Mouse (Mus musculus) neural tube, embryonic 13.5 days (tissue): Measurements from ENCODE around the gene Lkaaear1. TPM values are rescaled to one million over a fixed set of nuclear protein-coding genes. Genes with fewer than 3 reads are reported as not detected.

ENCODE experiments used
- ATAC-seq: fragments of 200-750 bp; cut with Nextera tagmentation; 2 replicates; pipeline ENCODE4 v1.8.0; 2017; ENCODE audit warnings: low read depth, mild to moderate bottlenecking, moderate TSS enrichment, moderate library complexity
- H3K27ac ChIP-seq: fragments of 300-500 bp; sonication (generic); replicated peaks from 2 replicates; pipeline ENCODE4 v1.5.1; 2015; ENCODE audit warnings: moderate library complexity, mild to moderate bottlenecking, inconsistent platforms
- H3K27me3 ChIP-seq: fragments of 300-500 bp; sonication (generic); 2 replicates; pipeline ENCODE4 v1.6.1; 2015; ENCODE audit warnings: mild to moderate bottlenecking, inconsistent platforms
- H3K36me3 ChIP-seq: fragments of 300-500 bp; sonication (generic); 2 replicates; pipeline ENCODE4 v1.6.1; 2015; ENCODE audit warnings: mild to moderate bottlenecking, inconsistent platforms
- H3K4me1 ChIP-seq: fragments of 300-500 bp; sonication (generic); replicated peaks from 2 replicates; pipeline ENCODE4 v1.6.1; 2015; ENCODE audit warnings: inconsistent platforms
- H3K4me2 ChIP-seq: fragments of 300-500 bp; sonication (generic); 2 replicates; pipeline ENCODE4 v1.6.1; 2015; ENCODE audit warnings: inconsistent platforms, mild to moderate bottlenecking, moderate library complexity
- H3K4me3 ChIP-seq: fragments of 300-500 bp; sonication (generic); 2 replicates; pipeline ENCODE4 v1.5.1; 2015; ENCODE audit warnings: mild to moderate bottlenecking, inconsistent platforms
- H3K9ac ChIP-seq: fragments of 300-500 bp; sonication (generic); 2 replicates; pipeline ENCODE4 v1.6.1; 2015; ENCODE audit warnings: moderate library complexity, mild to moderate bottlenecking, inconsistent platforms
- H3K9me3 ChIP-seq: fragments of 300-500 bp; sonication (generic); 2 replicates; pipeline ENCODE4 v1.6.1; 2016; ENCODE audit warnings: inconsistent platforms
- WGBS: fragments of 180-500 bp; shearing (Covaris S2); methylation state at CpG from one replicate; pipeline ENCODE4 v1.1.7; 2015; 5-methylcytosine and 5-hydroxymethylcytosine counted together
- polyA plus RNA-seq: library from polyadenylated mRNA; unstranded; fragments of >200 nt; fragmentation: Nextera tagmentation; extraction: Ambion mirVana; gene quantifications from 2 replicates; pipeline ENCODE4 v1.2.1, GENCODE M21; 2015

Gene Lkaaear1
- polyA plus RNA-seq, 1 experiment from 2014 or later: not detected

GRCm38 (mm10) chr2:181680716-181681117, 17.5 kb downstream of the Lkaaear1 start:
- WGBS: 19% methylated on average over 7 of the region's 7 CpGs
- H3K4me1 ChIP-seq: peaks cover 38% of the 10 kb centered on the region
- H3K27me3 ChIP-seq: no peaks in the 10 kb centered on the region
- peak overlapping the region; percentile 74 for H3K27ac ChIP-seq
- H3K9ac ChIP-seq: peak overlapping the region; percentile 92
- peak overlapping the region; percentile 66 for H3K4me3 ChIP-seq
- peak overlapping the region; percentile 82 for H3K4me2 ChIP-seq
- no peaks in the 10 kb centered on the region for H3K9me3 ChIP-seq
- H3K36me3 ChIP-seq: 0 out of 2 replicates have a peak, but pooled peaks cover 5% of the 10 kb centered on the region
- ATAC-seq: peak; percentile 40

DNA sequence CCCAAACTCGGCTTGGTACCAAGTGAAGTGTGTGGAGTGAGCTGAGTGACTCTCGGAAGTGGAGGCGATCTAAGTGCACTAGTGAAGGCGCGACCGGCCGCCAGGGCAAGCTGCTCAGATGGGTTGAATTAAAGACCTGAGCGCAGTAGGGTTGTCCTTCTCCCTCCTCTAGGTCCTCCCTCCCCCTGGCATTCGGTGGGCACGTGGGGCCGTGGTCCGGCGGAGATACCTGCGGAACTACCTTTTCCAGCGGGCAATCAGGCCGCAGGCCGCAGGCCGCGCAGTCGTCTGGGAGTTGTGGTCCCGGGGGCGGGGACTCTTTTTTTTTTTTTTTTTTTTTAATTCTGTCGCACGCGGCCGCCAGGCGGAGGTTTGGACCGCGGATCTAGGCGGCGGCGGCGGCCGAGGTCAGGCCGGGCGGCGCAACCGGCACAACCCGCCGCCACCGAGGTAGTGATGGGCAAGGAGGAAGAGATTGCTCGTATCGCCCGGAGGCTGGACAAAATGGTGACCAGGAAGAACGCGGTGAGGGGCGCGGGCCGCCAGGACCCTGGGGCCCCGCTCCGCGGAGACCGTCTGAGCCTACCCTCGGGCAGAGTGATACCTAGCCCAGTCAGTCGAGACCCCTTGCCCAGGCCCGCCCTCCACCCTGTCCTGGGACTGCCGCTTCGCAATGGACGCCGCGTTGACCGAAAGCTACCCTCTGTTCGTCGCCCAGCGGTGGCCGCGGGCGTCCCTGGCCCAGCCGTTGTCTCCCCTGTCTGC, 18.1 kb downstream of the Lkaaear1 start, which contains the start of gene Tcea2:
Tcea2 (plus strand) TSS at position 360 of the 765 bp plus-strand sequence.
- peak within 1 kb of the TSS; percentile 74 for H3K27ac ChIP-seq

GRCm38 (mm10) chr2:181678780-181679179, 19.5 kb downstream of the Lkaaear1 start:
- H3K36me3 ChIP-seq: no peaks in the 10 kb centered on the region
- H3K27me3 ChIP-seq: peaks cover 2% of the 10 kb centered on the region; the same call in 1 of the 2 replicates
- 57% methylated on average over 1 of the region's 1 CpGs for WGBS
- H3K4me1 ChIP-seq: peaks cover 46% of the 10 kb centered on the region
- H3K9me3 ChIP-seq: no peaks in the 10 kb centered on the region
- no peak overlapping the region for H3K9ac ChIP-seq
- peak; percentile 41 for ATAC-seq
- no peak overlapping the region for H3K27ac ChIP-seq
- H3K4me2 ChIP-seq: no peak overlapping the region
- no peak overlapping the region for H3K4me3 ChIP-seq

More for the DNA sequence above, 18.1 kb downstream of the Lkaaear1 start, which contains the start of gene Tcea2:
- Histone ChIP-seq H3K9me3 (no peaks in the 10 kb centered on the region), H3K27me3 (no peaks in the 10 kb centered on the region), H3K36me3 (0 out of 2 replicates have a peak, but pooled peaks cover 4% of the 10 kb centered on the region), H3K4me3 (peak within 1 kb of the TSS; percentile 66), H3K4me2 (peak within 1 kb of the TSS; percentile 82), H3K4me1 (peaks cover 44% of the 10 kb centered on the region), H3K9ac (peak within 1 kb of the TSS; percentile 92)
- ATAC-seq: peak; percentile 72
- WGBS: under 1% methylated on average over 51 of the region's 69 CpGs

DNA sequence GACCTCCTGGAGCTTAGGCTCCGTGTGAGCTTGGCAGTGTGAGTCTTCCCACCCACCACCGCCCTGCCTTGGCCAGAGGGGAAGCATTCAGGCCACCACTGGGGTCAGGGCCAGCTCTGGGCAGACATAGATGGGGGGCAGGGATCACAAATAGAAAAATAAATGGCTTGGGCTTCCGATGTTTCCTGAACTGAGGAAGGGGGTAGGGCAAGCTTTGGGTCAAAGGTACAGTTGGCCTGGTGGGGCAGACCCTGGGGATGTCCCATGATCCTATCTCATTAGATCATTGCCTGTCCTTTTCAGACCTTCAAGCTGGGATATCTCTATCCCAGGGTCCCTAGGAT, 20.5 kb downstream of the Lkaaear1 start:
- no peaks in the 10 kb centered on the region for H3K9me3 ChIP-seq
- no peaks in the 10 kb centered on the region for H3K36me3 ChIP-seq
- no peak overlapping the region for H3K4me2 ChIP-seq
- no peak overlapping the region for H3K4me3 ChIP-seq
- H3K9ac ChIP-seq: no peak overlapping the region
- WGBS: 44% methylated on average over 3 of the region's 3 CpGs
- no peak for ATAC-seq
- H3K27me3 ChIP-seq: peaks cover 11% of the 10 kb centered on the region
- H3K27ac ChIP-seq: 0 out of 2 replicates have a peak overlapping the region, but pooled peaks have one; percentile 49
- H3K4me1 ChIP-seq: peaks cover 54% of the 10 kb centered on the region

GRCm38 (mm10) chr2:181677096-181677754, 21.0 kb downstream of the Lkaaear1 start:
- peaks cover 16% of the 10 kb centered on the region for H3K27me3 ChIP-seq
- WGBS: 65% methylated on average over 5 of the region's 5 CpGs
- H3K36me3 ChIP-seq: no peaks in the 10 kb centered on the region
- H3K9ac ChIP-seq: no peak overlapping the region
- ATAC-seq: no peak
- H3K4me2 ChIP-seq: no peak overlapping the region
- H3K4me1 ChIP-seq: peaks cover 51% of the 10 kb centered on the region
- H3K9me3 ChIP-seq: no peaks in the 10 kb centered on the region
- H3K4me3 ChIP-seq: no peak overlapping the region
- H3K27ac ChIP-seq: peak overlapping the region; percentile 62; the same call in 1 of the 2 replicates

- ATAC-seq: no peak
- H3K9me3 ChIP-seq: no peaks in the 10 kb centered on the region
- H3K4me1 ChIP-seq: peaks cover 48% of the 10 kb centered on the region
- no peak overlapping the region for H3K9ac ChIP-seq
- H3K27me3 ChIP-seq: peaks cover 24% of the 10 kb centered on the region
- no peaks in the 10 kb centered on the region for H3K36me3 ChIP-seq
- H3K27ac ChIP-seq: peak overlapping the region; percentile 62
- 43% methylated on average over 2 of the region's 2 CpGs for WGBS
- no peak overlapping the region for H3K4me2 ChIP-seq
- no peak overlapping the region for H3K4me3 ChIP-seq
Measured at GRCm38 (mm10) chr2:181676424-181676823, 21.8 kb downstream of the Lkaaear1 start.

DNA sequence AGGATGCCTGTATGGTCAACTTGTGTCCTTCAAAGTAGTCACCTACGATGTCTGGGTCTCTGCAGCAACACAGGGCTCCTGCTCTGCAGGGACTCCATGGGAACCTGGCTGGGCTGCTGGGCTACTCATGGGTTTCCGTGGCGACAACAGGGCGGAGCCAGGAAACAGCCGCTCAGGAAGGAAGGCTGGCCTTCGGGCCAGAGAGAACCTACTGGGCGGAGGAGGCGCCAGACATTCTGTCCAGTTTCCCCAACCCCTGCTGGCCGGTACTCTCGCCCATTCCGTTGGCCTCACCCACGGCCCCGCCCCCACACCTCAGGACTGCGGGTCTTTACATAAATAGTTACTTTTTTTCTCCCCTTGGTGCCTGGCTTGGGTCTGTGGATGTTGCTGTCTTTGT, 22.8 kb downstream of the Lkaaear1 start:
- ATAC-seq: no peak
- H3K27ac ChIP-seq: peak overlapping the region; percentile 62

GRCm38 (mm10) chr2:181674934-181675333, 23.3 kb downstream of the Lkaaear1 start:
- H3K27me3 ChIP-seq: peaks cover 39% of the 10 kb centered on the region

More for the DNA sequence above, 22.8 kb downstream of the Lkaaear1 start:
- H3K27me3 ChIP-seq: peaks cover 34% of the 10 kb centered on the region
- H3K36me3 ChIP-seq: no peaks in the 10 kb centered on the region
- peaks cover 48% of the 10 kb centered on the region for H3K4me1 ChIP-seq
- no peaks in the 10 kb centered on the region for H3K9me3 ChIP-seq
- WGBS: 3% methylated on average over 14 of the region's 14 CpGs
- H3K4me3 ChIP-seq: 0 out of 2 replicates have a peak overlapping the region, but pooled peaks have one; percentile 1
- H3K9ac ChIP-seq: peak overlapping the region; percentile 17; the same call in 1 of the 2 replicates
- peak overlapping the region; percentile 44 for H3K4me2 ChIP-seq

GRCm38 (mm10) chr2:181673501-181673900, 24.7 kb downstream of the Lkaaear1 start:
- Histone ChIP-seq H3K4me2 (no peak overlapping the region), H3K4me1 (peaks cover 44% of the 10 kb centered on the region), H3K36me3 (no peaks in the 10 kb centered on the region), H3K27me3 (peaks cover 53% of the 10 kb centered on the region), H3K9ac (no peak overlapping the region), H3K9me3 (no peaks in the 10 kb centered on the region), H3K4me3 (no peak overlapping the region), H3K27ac (0 out of 2 replicates have a peak overlapping the region, but pooled peaks have one; percentile 18)
- no peak for ATAC-seq
- 52% methylated on average over 1 of the region's 1 CpGs for WGBS

More at GRCm38 (mm10) chr2:181674934-181675333, 23.3 kb downstream of the Lkaaear1 start:
- Histone ChIP-seq H3K36me3 (no peaks in the 10 kb centered on the region), H3K27ac (no peak overlapping the region), H3K9me3 (no peaks in the 10 kb centered on the region), H3K4me2 (no peak overlapping the region), H3K4me1 (peaks cover 51% of the 10 kb centered on the region), H3K4me3 (no peak overlapping the region), H3K9ac (no peak overlapping the region)
- no peak for ATAC-seq
- 82% methylated on average over 4 of the region's 4 CpGs for WGBS

DNA sequence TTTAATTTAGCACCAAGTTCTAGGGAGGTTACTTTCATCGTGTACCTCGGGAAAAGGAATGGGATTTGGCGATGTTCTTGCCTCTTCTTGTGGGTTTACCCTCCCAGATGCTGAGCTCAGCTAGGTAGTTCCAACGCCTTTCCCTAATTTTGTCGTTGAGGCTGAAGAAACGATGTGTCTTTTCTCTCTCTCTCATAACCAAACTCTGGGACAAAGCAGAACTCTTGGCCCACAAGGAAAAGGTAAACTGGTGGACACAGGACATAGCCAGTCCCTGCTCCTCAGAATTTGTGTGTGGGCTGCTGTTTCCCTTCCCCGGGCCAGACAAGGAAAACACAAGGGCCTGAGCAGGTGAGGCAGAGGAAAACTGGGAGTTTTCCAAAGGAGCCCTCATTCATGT, 26.3 kb downstream of the Lkaaear1 start:
- Histone ChIP-seq H3K9ac (no peak overlapping the region), H3K4me1 (peaks cover 42% of the 10 kb centered on the region), H3K9me3 (no peaks in the 10 kb centered on the region), H3K4me2 (0 out of 2 replicates have a peak overlapping the region, but pooled peaks have one; percentile 62), H3K36me3 (no peaks in the 10 kb centered on the region), H3K4me3 (no peak overlapping the region), H3K27ac (no peak overlapping the region), H3K27me3 (peaks cover 66% of the 10 kb centered on the region)
- 32% methylated on average over 7 of the region's 7 CpGs for WGBS
- no peak for ATAC-seq

DNA sequence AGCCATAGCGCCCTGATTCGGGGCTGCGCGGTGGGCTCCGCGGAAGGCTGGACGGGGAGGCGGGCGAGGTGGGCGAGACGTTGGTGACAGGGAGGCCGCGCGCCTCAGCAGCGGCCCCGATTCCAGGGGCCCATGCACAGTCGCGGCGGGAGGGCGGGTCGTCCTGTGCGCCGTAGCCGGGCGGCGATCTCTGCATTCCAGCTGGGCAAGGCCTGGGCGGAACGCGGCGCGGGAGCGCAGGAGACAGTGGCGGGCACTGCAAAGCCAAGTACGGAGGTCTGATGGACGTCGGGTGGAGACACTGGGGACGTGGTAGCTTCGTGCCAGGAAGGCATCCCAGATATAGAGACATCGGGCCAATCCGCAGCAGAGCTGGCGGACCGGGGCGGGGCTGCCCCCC, 26.9 kb downstream of the Lkaaear1 start, which contains the start of gene Sox18:
Sox18 (minus strand) TSS at position 315 of the 400 bp plus-strand sequence.
- H3K4me3 ChIP-seq: peak within 1 kb of the TSS; percentile 41
- H3K27me3 ChIP-seq: peaks cover 66% of the 10 kb centered on the region
- peak within 1 kb of the TSS; percentile 65 for H3K9ac ChIP-seq
- H3K27ac ChIP-seq: peak within 1 kb of the TSS; percentile 23; the same call in 1 of the 2 replicates
- peak within 1 kb of the TSS; percentile 62 for H3K4me2 ChIP-seq
- H3K36me3 ChIP-seq: no peaks in the 10 kb centered on the region
- no peak for ATAC-seq
- no peaks in the 10 kb centered on the region for H3K9me3 ChIP-seq
- H3K4me1 ChIP-seq: peaks cover 39% of the 10 kb centered on the region
- WGBS: under 1% methylated on average over 43 of the region's 43 CpGs

- Histone ChIP-seq H3K4me2 (peak overlapping the region; percentile 62), H3K4me3 (peak overlapping the region; percentile 41), H3K27me3 (peaks cover 66% of the 10 kb centered on the region), H3K9me3 (no peaks in the 10 kb centered on the region), H3K4me1 (peaks cover 37% of the 10 kb centered on the region), H3K27ac (peak overlapping the region; percentile 23; the same call in 1 of the 2 replicates), H3K36me3 (no peaks in the 10 kb centered on the region), H3K9ac (peak overlapping the region; percentile 65)
- under 1% methylated on average over 41 of the region's 41 CpGs for WGBS
- no peak for ATAC-seq
Measured at GRCm38 (mm10) chr2:181670913-181671311, 27.3 kb downstream of the Lkaaear1 start.
